Mouse (Mus musculus) ES-Bruce4 (cell line): ENCODE results near the gene Tmem151b.

Experiments
- CTCF ChIP-seq: IDR thresholded peaks from one replicate; pipeline ENCODE4 v1.8.1; 2011; ENCODE audit warnings: low read depth, low read length
- EP300 ChIP-seq: IDR thresholded peaks from 2 replicates; pipeline ENCODE4 v1.6.1; 2011; ENCODE audit warnings: low read depth, low read length; ENCODE audit not compliant: insufficient read depth
- POLR2A ChIP-seq: IDR thresholded peaks from one replicate; pipeline ENCODE4 v1.8.1; 2011; ENCODE audit warnings: low read length; ENCODE audit not compliant: insufficient read depth

GRCm38 (mm10) chr17:45566031-45566359 is 16.5 kb upstream of the Tmem151b start:
- TF ChIP-seq POLR2A, result no peak
- no peak for TF ChIP-seq EP300
- no peak for TF ChIP-seq CTCF
